Comparison of ENCODE assay signal across 9 mouse cellular contexts in the genomic region with DNA sequence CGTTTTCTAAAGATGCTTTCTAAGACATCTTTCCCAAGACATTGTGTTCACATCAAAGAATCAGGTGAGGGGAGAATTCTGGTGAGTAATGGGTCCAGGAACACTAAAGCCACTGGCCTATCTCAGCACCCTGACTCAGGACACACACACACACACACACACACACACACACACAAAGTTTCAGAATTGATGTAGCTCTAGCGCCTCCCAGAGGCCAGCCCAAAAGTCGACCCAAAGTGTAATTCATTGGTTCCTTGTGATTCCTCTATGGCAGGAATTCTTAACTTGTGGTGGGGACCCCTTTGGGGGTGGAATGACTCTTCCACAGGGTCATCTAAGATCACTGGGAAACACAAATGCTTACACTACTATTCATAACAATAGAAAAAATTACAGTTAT. TPM values are rescaled to one million over a fixed set of nuclear protein-coding genes. Genes with fewer than 3 reads are reported as not detected.
DNase-seq lines count a peak whose midpoint lies in the region.
"Had no signal": no experiment of that assay in that cellular context is flagged by ENCODE, and none has a peak within 500 bp of the region (broad histone marks: within the 10 kb centered on the region; RNA-seq: fewer than 3 reads in every experiment).

No protein-coding gene starts in this region.

- DNase-seq in cerebellum, postnatal 14 days: peak; percentile 68 to 83
- no peak for DNase-seq in cerebellum, adult 11-12 months
- peak; percentile 50 for DNase-seq in left cerebral cortex, adult 18-20 months (ENCODE audit: low spot score in 2 of 2)
- no peak for DNase-seq in left cerebral cortex, postnatal 36 days (ENCODE audit: low spot score in 2 of 2)
- DNase-seq in NIH3T3 (ENCODE audit: low read depth): peak; percentile 85
- DNase-seq in induced T-regulatory cell, adult 2 months (ENCODE audit: low read depth): peak; percentile 77
- no peak for DNase-seq in thymus, postnatal 36 days
- no peak for DNase-seq in heart, postnatal 25 days (ENCODE audit: low spot score)

- intact Hi-C loops in left cerebral cortex, postnatal 36 days (cut with DNase I): no loop called here
- intact Hi-C loops in heart, postnatal 25 days (cut with DNase I): loop anchor here (2.0 to 5.0 kb wide), 2 partner anchors 63 to 120 kb away; no protein-coding TSS in a partner anchor

RNA-seq across cellular contexts. Expression of a gene that starts 10.7 kb away (rescaled TPM):
- 10 to 100 TPM; 20.9 to 54.7 TPM for total RNA-seq in left cerebral cortex, adult 18-20 months (2021)
- total RNA-seq in left cerebral cortex, postnatal 36 days (2021): 10 to 100 TPM; 20.6 to 22.5 TPM
- total RNA-seq in heart, postnatal 25 days (2021): under 1 TPM; 0.59 to 0.81 TPM

RNA-seq across cellular contexts. Expression of a gene that starts 16.8 kb away (rescaled TPM):
- 100 to 1,000 TPM; 128 to 129 TPM for total RNA-seq in left cerebral cortex, adult 18-20 months (2021)
- 100 to 1,000 TPM in 1 of 2 experiments, 10 to 100 TPM in 1; 98.6 to 121 TPM for total RNA-seq in left cerebral cortex, postnatal 36 days (2021)
- total RNA-seq in heart, postnatal 25 days (2021): 100 to 1,000 TPM; 124 to 136 TPM

RNA-seq across cellular contexts. Expression of a gene that starts 19.3 kb away (rescaled TPM):
- not detected for total RNA-seq in left cerebral cortex, adult 18-20 months (2021)
- not detected for total RNA-seq in left cerebral cortex, postnatal 36 days (2021)
- total RNA-seq in heart, postnatal 25 days (2021): not detected
- total RNA-seq: G1E had no signal

RNA-seq across cellular contexts. Expression of a gene that starts 27.6 kb away (rescaled TPM):
- total RNA-seq in left cerebral cortex, adult 18-20 months (2021): 10 to 100 TPM; 13.6 to 15.1 TPM
- total RNA-seq in left cerebral cortex, postnatal 36 days (2021): 10 to 100 TPM; 11.2 to 13.5 TPM
- total RNA-seq in heart, postnatal 25 days (2021): 10 to 100 TPM; 35.7 to 39.4 TPM

RNA-seq across cellular contexts. Expression of a gene that starts 45.4 kb away (rescaled TPM):
- 10 to 100 TPM; 39.1 to 45.2 TPM for total RNA-seq in left cerebral cortex, adult 18-20 months (2021)
- 10 to 100 TPM; 35.6 to 41.8 TPM for total RNA-seq in left cerebral cortex, postnatal 36 days (2021)
- total RNA-seq in heart, postnatal 25 days (2021): 10 to 100 TPM; 40.7 to 45.1 TPM

Comparison
In these comparisons a context has a peak if more than half of its experiments do, and no peak if none do; other contexts are left out.
1. DNase-seq: peak in cerebellum, postnatal 14 days (2 of 2), left cerebral cortex, adult 18-20 months (2 of 2), NIH3T3 (single experiment) and induced T-regulatory cell, adult 2 months (single experiment); none in cerebellum, adult 11-12 months (single experiment), left cerebral cortex, postnatal 36 days (0 of 2), thymus, postnatal 36 days (0 of 2) and heart, postnatal 25 days (single experiment).
2. RNA of a gene that starts 10.7 kb away (total RNA-seq): 20.9 to 54.7 TPM in left cerebral cortex, adult 18-20 months and 20.6 to 22.5 TPM in left cerebral cortex, postnatal 36 days; 0.59 to 0.81 TPM in heart, postnatal 25 days; every median in the first group is over 10 times any median in the second.